Mouse (Mus musculus): ENCODE data around the gene Qk. TPM values are rescaled to one million over a fixed set of nuclear protein-coding genes. Genes with fewer than 3 reads are reported as not detected.

Gene Qk
- total and polyA plus RNA-seq, 3 experiments = 97.6 to 236 (median 221) TPM

DNA sequence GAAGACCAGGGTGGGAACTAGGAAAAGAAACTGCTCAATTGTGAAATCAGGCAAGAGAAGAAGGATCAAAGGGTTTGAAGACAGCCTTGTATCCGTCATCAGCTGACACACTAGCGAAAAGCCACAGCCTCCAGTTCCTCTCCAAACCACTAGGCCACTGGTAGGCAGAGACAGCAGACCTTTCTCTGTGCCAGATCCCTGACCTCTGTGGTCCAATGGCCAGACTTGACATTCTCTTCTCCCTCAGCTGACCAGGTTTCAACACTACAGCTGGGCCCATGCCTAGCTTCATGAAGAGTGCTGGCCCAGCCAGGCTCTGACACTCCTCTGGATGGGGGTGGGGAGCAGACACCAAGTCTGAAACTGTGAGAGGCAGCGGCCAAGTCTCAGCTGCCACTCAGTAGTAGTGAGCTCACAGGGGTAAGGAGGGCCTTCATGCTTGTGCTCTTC is 7.0 kb upstream of the Qk start:
- DNase-seq = peak; percentile 91

DNA sequence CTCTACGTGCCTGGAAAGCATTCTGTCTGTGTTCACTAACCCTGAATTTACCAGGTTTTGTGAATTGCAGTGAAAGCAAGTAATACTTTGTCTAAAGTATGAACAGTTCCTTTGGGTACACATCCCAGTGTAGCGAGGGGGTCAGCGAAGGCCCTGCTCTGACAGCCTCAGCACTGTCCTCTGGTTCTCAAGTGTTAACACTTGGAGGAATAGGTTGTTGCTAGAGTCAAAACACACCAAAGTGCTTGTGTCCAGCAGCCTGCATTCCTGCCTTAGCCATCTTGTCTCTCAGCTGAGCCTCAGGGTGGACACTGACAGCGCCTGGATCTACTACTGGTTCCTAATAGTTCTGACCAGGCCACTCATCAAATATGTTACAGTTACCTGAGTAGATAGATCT is 6.3 kb upstream of the Qk start:
- DNase-seq = no peak

DNA sequence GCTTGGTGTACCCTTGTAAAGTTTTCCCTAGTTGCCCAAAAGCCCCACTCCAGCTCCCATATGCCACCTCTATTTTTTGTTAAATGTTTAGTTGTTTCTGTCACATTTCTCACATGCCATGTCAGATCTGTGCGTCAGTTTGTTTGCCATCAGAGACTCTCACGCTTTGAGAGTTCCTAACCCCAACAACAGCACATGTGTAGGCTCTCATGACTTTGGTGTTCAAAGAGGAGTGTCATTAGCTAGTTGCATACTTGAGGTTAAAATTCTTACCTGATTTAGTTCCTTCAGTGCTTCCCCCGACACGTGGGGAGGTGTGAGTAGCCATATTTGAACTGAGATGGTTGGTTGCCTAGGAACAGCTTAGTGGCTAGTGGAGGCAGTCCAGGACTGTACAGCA is 2.1 kb upstream of the Qk start:
- DNase-seq = no peak

DNA sequence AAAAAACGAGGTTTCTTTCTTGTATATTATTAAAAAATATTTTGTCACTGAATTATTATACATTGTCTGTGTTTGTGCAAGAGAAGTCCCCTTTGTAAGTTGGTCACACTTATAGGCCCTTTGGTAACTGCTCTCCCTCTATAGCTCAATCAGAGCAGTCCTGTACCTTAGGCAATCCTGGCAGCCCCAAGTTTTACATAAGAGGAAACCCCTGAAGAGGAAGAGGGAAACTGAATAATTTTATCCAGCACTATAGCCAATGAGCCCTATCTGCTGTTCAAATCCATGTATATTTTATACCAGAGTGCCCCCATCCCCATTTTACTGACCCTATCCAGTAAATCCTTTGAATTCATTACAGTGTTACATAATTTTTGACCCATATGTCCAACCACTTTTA is 1.4 kb upstream of the Qk start:
- no peak for DNase-seq

DNA sequence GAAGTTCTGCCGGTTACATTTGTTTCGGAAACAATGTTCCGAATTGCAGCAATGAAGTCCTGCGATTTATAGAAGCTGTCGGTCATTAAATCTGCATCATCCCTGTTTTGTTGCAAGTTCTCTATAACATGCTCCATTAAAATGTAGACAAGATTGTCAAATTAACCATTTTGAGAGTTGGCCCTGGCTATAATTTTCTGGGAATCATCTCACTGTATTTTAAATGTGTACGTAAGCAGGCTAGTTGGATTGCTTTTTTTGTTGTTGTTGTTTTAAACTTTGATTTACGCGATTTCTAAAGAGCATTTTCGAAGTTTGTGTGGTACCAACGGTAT is 769 bp upstream of the Qk start:
- DNase-seq = no peak

DNA sequence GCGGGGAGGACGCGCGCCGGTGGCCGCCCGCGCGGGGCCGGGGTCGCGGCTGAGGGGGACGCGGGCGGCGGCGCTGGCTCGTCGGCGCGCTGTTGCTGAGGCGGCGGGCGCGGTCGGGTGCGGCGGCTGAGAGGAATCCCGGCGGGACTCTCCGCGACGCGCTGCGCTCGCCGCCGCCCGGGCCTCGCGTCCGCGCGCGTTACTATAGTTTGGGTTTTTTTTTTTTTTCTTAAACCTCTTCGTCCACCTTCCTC is 296 bp downstream of the Qk start:
- DNase-seq = no peak

DNA sequence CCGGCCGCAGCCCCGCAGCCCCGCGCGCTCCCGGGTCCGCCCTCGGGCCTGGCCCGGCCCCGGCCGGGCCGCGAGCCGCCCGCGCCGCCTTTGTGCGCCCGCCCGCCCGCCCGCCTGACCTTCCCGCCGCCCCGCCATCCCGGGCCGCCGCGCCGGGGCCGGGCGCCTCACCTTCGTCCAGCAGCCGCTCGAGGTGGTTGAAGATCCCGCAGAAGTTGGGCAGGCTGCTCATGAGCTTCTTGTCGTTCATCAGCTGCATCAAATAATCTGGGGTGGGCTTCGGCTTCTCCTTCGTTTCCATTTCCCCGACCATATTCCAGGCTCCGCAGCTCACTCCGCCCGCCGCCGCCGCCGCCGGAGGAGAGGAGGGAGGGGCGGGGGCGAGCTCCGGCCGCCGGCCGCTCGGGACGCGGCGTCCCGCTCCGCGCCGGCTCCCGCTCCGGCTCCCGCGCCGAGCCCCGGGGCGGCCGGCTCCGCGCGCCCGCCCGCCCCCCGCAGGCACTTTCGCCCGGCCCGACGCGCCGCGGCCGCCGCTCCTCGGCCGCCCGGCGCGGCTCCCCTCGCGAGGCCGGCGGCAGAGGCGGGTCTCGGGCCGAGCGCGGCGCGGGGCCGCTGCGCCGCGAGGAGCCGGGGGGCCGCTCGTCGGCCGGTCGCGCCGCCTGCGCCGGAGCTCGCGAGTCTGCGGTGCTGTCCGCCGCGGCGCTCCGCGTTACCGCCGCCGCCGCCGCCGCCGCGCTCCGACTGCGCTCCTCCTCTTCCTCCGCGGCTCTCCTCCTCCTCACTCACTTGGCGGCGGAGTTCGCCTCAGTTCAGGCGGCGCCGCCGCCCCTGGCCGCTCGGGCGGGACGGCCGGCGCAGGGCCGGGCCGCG is 858 bp downstream of the Qk start:
- peak; percentile 90 for DNase-seq

DNA sequence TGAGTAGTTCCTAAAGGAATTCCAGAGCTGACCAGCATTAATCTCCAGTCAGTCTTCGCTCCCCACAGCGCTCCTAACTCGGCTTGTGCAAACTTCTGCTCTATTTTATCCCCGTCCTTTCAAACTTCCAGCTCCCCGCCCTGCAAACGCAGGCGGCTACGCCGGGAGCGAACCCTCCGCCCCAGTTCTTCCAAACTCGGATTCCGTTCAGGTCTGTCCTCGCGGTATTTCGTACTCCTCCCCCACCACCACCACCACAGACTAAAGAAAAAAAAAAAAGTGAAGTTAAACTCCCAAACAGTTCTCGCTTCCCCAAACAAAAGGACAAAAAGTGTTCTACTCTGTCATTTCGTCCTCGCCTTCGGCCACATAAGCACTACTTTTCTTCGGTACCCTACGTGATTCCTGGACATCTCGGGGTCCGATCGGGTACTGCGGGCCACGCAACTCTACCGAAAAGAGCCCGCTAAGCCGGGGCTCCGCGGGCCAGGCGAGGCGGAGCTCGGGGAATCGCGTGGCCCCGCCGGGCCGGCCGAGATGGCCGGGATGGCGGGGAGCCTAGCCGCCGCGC is 1.6 kb downstream of the Qk start:
- DNase-seq = peak; percentile 81

DNA sequence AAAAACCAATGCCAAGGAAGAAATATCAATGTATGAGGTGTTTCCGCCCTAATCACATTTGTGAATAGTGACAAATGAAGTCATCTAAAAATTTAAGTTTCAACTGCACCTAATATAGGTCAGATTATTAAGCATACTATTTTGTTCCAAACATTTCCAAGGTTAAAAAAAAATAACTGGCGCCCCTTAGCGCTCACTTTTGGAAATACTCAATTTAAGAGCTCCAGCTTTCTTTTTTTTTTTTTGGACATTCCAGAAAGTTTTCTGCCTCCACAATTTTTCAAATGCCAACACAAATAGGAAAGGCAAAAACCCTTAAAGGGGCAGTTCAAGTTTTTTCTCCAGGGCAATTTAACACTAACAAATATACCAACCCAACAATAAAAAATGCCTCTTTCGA is 2.5 kb downstream of the Qk start:
- DNase-seq = peak; percentile 75

DNA sequence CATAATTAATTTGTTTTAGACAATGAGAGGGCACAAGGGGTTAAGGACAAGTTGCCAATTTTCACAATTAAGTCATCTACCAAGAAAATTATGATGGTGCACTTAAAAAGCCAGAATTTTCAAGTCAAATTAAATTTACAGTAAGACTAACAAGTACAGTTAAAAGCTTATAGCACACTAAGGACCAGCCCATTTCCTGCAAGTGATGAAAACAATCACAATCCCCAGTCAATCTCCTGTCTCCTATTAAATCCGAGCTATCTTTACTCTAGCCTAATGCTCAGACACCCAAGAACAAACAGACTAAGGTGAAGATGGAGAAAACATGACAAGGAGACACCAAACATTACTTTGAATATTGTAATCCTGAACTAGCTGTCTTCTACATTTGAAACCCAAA is 3.2 kb downstream of the Qk start:
- no peak for DNase-seq

DNA sequence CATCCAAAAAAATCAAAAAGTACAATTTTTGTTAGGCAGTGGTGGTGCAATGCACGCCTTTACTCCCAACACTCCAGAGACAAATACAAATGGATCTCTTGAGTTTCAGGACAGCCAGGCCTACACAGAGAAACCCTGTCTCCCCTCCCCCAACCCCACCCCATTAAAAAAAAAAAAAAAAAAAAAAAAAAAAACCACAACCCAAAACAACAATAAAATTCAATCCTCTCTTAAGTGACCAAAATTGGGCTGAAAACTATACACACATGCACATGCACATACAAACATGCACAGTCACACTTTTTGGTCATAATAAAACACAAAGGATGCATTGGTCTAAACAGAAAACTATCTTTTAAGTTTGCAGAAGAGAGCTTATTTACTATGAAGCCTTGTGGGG is 9.6 kb downstream of the Qk start:
- no peak for DNase-seq

DNA sequence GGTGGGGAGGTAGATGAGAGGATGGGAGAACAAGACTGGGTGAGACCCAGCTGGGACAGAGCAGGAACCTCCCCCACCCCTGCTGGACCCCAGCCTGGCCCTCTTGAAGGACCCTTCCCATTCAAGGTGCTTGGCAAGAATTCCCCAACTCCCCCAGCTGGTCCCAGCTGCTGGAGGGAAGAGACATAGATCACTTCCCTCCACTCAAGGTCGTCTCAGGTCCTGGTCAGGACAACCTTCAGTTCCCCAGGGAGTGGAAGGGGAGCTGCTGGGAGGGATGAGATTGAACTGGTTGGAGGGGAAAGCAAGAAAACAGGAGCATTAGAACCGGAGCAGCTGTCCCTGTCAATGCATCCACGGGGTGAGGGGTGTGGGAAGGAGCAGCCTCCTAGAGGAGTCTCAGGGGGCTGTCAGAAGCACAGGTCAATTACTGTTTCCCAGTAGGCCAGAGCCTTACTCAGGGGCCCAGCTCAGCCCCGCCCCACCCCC is 10.5 kb downstream of the Qk start:
- no peak for DNase-seq

DNA sequence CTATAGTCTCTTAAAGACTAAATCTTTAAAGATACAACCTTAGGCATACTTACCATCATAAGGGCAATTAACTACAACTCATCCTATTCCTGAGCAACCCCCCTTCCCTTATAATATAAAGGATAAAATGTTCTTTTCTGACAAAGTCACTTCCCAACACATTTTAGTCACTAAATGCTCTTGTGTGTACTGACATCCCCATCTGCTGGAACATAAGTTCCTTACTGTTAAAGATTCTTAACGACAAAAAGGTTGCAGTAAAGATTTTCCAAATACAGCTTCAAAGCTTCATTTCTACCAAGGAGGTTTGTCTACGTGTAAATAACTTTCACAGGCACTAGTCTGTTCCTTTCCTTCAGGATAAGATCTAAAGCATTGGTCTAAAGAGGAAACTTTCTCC is 13.2 kb downstream of the Qk start:
- no peak for DNase-seq

DNA sequence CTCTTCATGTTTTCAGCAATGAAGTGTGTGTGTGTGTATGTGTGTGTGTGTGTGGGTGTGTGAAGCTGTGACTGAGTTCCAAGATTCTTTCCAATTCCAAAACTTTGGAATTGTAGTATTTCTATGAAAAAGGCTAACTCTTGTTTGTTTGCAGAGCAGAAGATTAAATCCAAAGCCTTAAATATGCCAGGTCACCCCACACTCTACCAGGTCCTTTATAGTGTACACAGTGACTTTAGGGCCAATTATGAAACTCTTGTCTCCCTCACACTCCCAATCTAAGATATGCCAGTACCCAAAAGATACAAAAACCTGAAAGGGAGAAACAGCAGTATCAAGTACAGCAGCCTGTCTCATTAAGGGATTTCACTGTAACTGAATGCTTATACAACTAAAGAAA is 15.7 kb downstream of the Qk start:
- no peak for DNase-seq

DNA sequence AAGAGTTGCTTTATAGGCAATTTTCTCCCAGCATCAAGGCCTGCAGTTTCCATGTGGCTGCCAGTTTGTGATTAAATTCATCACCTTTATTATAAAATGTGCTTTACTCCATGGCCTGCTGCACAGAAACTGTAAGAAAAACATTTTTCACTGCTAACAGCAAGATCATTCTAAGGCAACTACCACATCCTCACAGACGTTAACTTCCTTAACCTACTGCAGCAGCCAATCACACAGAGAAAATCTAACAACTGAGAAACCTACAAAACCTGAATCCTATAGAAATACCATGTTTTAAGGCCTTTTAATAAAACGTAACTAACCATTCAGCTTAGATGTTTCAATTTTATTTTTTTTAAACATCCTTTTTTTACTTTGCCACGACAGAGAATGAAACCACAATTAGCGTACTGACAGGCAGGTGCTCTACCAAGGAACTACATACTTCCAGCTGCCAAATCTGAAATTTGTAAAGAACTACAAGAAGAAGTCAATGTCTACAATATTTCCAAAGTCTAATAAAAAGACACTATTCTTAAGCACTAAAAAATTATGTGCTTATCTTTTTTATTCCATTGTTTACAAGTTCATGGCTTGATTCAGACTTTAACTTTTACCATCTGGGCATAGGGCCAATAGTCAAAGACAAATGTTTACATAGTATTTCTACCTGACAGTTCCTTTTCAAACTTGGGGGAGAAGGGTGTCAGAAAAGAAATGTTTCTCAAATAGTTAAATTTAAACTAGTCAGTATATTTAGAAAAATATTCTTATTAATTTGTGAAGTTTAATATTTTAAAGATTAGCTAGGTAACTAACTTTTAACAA is 18.5 kb downstream of the Qk start:
- no peak for DNase-seq

DNA sequence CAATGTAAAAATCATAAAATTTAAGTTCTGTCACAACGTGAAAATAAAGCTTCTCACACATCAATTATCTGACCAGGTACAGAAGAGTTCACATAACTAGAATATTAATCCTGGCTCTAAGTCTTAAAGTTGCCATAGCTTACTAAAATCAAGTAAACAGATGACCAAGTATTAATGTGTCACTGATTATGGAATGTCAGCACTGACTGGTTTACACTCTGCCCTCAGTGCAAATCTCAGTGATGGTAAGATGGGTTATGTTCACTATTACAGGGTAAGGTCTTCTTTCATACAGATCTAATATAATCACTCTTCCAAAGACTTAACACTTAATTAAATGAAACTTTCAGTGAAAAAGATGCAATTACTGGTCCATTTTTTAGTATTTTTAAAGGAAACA is 20.3 kb downstream of the Qk start:
- no peak for DNase-seq

DNA sequence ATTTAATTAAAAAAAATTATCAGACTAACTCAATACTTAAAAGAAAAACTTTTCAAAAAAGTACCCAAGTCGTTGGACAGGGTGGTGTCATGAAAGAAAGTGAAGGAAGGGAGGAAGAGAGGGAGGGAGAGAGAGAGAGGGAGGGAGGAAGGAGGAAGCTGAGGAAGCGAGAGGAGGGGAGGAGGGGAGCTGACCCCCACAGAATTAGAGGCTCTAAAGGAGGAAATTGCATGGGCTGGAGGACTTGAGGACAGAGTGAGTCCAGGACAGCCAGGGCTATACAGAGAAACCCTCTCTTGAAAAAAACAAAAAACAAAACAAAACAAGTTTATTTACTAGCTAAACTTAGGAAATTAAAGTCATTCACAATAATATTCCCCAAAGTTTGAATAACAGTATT is 27.1 kb downstream of the Qk start:
- DNase-seq = no peak

DNA sequence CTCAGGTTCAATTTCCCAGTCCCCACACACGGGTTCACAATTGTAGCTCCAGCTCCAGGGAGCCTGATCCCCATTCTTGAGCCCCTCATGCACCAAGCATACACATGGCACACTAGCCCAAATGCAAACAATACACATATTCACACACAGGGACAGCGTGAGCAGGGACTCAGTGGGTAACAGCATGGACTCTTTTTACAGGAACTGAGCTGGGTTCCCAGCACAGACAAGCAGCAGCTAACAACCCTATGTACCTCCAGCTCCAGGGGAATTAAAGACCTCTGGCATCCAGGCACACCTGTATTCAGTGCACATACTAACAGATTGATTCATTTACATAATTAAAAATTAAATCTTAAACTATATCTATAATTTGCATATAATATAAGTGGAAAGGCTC is 34.9 kb downstream of the Qk start:
- DNase-seq = no peak

DNA sequence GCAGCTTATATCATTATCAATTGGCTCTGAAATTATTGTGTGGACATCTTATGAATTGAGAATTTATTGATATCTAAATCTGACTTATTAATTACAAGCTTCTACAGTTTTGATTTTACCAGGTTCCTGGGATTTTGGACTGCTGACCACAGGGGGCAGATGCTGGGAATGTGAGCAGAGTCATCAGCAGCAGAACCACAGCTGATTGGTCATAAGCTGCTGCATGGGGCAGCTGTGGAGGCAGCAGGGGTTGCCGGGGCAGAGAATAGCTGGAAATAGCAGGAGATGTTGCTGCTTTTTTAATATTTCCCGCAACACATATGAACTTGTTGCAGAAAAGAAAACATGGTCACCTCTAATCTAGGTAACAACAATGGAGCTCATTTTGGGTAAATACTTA is 40.1 kb downstream of the Qk start:
- no peak for DNase-seq

DNA sequence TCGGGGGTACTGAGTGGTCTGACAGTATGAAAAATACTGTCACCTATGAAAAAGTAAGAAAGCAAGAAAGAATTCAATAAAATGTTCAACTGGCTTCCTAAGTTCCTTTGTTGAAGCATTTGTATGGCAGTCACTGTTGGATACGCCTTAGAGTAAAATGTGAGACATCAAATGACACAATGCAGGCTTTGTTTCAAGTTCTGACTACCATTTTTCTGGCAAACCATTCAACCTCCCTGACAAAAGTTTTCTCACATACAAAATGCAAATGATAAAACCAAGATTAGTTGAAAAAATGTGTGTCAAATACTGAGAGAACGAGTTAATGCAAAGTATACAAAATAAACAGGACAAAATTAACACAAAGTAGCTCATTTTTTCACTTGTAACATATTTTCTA is 50.1 kb downstream of the Qk start:
- DNase-seq = no peak

DNA sequence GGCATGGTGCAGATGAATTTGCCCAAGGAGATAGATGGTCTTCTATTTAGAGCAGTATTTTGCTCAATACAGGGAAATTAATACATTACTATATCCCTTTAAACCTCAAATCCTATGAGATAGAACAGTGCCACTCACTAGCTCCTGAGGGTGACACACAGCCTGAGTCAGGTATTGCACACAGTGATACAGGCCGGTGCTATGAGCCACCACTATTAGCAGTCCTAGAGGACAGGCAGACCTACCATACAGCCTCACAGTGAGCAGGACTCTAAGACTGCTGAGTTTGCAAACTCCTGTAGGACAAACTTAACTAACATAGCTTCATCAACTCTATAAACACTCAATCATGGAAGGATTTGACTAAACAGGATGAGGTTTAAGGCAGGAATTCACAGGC is 51.2 kb downstream of the Qk start:
- DNase-seq = peak; percentile 62

DNA sequence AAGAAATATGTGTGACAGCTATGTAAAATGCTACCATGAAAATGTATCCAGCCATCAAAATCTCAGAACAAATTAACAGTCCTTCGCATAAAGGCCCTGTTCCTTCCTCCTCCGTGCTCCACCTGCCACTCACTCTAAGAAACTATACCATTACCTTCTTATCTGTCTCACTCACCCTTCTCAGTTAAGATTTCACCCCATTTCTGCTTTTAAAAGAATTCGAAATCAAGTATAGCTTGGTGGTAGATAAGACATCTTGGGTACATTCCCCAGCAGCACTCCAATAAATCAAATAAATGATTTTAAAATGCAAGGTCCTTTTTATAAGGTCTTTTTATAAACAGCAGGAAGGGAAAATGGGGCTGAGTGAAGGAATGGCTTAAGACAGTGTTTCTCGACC is 53.4 kb downstream of the Qk start:
- DNase-seq = no peak

DNA sequence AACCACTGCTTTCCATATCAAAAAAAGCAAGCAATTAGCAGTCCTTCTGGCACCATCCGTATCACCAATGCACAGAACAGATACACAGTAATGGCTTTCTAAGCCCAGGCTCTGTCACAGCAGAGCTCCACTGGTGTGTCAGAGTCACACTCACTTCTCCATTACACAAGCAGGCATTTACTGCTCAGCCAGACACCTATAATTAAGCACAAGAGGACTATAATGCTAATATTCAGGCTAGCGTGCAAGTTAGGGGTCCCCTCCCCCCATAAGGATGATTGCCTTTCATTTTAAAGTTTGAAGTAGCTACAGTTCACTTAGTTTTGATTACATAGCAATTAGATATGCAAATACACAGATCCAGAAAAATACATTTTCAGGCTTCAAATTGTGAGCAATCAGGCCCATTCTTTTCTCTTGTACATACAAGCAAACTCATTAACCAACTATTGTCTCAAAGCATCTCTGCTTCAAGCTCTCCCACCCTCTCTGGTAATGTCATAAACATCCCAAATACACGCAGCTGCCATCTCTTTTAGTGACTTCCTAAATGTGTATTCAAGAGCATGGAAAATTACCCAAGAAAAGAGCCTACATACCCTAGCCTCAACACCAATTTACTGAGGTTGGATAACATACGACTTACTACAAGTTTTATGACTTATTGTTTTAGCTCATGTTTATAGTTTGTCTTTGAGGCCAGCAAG is 68.2 kb downstream of the Qk start:
- DNase-seq = no peak
